Mouse (Mus musculus) liver, adult 2 months (tissue): ENCODE measurements around the gene Per3. TPM values are rescaled to one million over a fixed set of nuclear protein-coding genes. Genes with fewer than 3 reads are reported as not detected.

Source experiments
- DNase-seq: peaks from one replicate; pipeline ENCODE4 v3.0.0-alpha.2; 2011; ENCODE audit warnings: low read depth, low spot score; ENCODE audit errors: extremely low read depth
- H3K27ac ChIP-seq: fragments of 200-500 bp; replicated peaks from 2 replicates; pipeline ENCODE4 v1.5.1; 2012; ENCODE audit warnings: low read depth, mild to moderate bottlenecking, control low read depth, inconsistent platforms, low read length; ENCODE audit not compliant: insufficient read depth
- H3K27me3 ChIP-seq: fragments of 200-500 bp; 2 replicates; pipeline ENCODE4 v1.6.1; 2012; ENCODE audit warnings: mild to moderate bottlenecking, moderate library complexity, low read length, inconsistent platforms; ENCODE audit not compliant: control insufficient read depth, insufficient read depth
- H3K36me3 ChIP-seq: fragments of 200-500 bp; 2 replicates; pipeline ENCODE4 v1.6.1; 2012; ENCODE audit warnings: low read length, inconsistent platforms; ENCODE audit not compliant: control insufficient read depth, insufficient read depth
- H3K4me1 ChIP-seq: fragments of 200-500 bp; 2 replicates; pipeline ENCODE4 v1.6.1; 2011; ENCODE audit warnings: low read length; ENCODE audit not compliant: control insufficient read depth, insufficient read depth
- H3K4me3 ChIP-seq: fragments of 200-500 bp; 2 replicates; pipeline ENCODE4 v1.5.1; 2011; ENCODE audit warnings: low read depth, mild to moderate bottlenecking, control low read depth, low read length, moderate library complexity; ENCODE audit not compliant: insufficient read depth
- H3K79me2 ChIP-seq: fragments of 200-500 bp; 2 replicates; pipeline ENCODE4 v1.6.1; 2012; ENCODE audit warnings: inconsistent platforms, mild to moderate bottlenecking, low read length, moderate library complexity; ENCODE audit not compliant: control insufficient read depth, insufficient read depth
- H3K9ac ChIP-seq: fragments of 200-500 bp; 2 replicates; pipeline ENCODE4 v1.6.1; 2012; ENCODE audit warnings: low read depth, mild to moderate bottlenecking, control low read depth, inconsistent platforms, low read length
- CTCF ChIP-seq: fragments of 200-500 bp; IDR thresholded peaks from 2 replicates; pipeline ENCODE4 v1.5.1; 2011; ENCODE audit warnings: low read depth, low read length, control low read depth
- POLR2A ChIP-seq: fragments of 200-500 bp; IDR thresholded peaks from 2 replicates; pipeline ENCODE4 v1.6.1; 2011; ENCODE audit warnings: low read length, control low read depth; ENCODE audit not compliant: insufficient read depth; ENCODE audit errors: extremely low read depth
- WGBS: fragments of 180-500 bp; shearing (Covaris S2); methylation state at CpG from one replicate; pipeline ENCODE4 v1.1.7; 2018; 5-methylcytosine and 5-hydroxymethylcytosine counted together
- polyA plus RNA-seq: library from polyadenylated mRNA; depleted of rRNA; stranded (reverse); fragments of >200 nt; gene quantifications from 2 replicates; pipeline ENCODE4 v1.2.3, GENCODE M21; 2012; rRNA removed
- total RNA-seq: library from RNA; depleted of rRNA; stranded (reverse); fragments of >200 nt; gene quantifications from 2 replicates; pipeline ENCODE4 v1.2.3, GENCODE M21; 2014; rRNA removed

Gene Per3
- total and polyA plus RNA-seq, 2 experiments = 4.0 to 28.9 TPM

GRCm38 (mm10) chr4:150962231-150962630 lies 82.2 kb downstream of the Per3 start:
- no peak overlapping the region for H3K27ac ChIP-seq
- H3K36me3 ChIP-seq = no peaks in the 10 kb centered on the region
- no peak overlapping the region for H3K9ac ChIP-seq
- H3K27me3 ChIP-seq = no peaks in the 10 kb centered on the region
- H3K4me1 ChIP-seq = no peaks in the 10 kb centered on the region
- peak; percentile 75 for DNase-seq
- TF ChIP-seq CTCF (no peak), POLR2A (no peak)
- H3K79me2 ChIP-seq = no peaks in the 10 kb centered on the region
- no peak overlapping the region for H3K4me3 ChIP-seq
- 25% methylated on average over 6 of the region's 6 CpGs for WGBS

GRCm38 (mm10) chr4:150958536-150958935 lies 85.9 kb downstream of the Per3 start:
- Histone ChIP-seq H3K27me3 (no peaks in the 10 kb centered on the region), H3K36me3 (no peaks in the 10 kb centered on the region), H3K27ac (no peak overlapping the region), H3K4me3 (no peak overlapping the region), H3K79me2 (no peaks in the 10 kb centered on the region), H3K4me1 (no peaks in the 10 kb centered on the region), H3K9ac (no peak overlapping the region)
- DNase-seq = no peak
- 78% methylated on average over 7 of the region's 7 CpGs for WGBS
- TF ChIP-seq POLR2A (no peak), CTCF (no peak)

- Histone ChIP-seq H3K27me3 (no peaks in the 10 kb centered on the region), H3K27ac (no peak overlapping the region), H3K4me3 (no peak overlapping the region), H3K9ac (no peak overlapping the region), H3K79me2 (no peaks in the 10 kb centered on the region), H3K4me1 (no peaks in the 10 kb centered on the region), H3K36me3 (no peaks in the 10 kb centered on the region)
- 63% methylated on average over 1 of the region's 1 CpGs for WGBS
- no peak for DNase-seq
- no peak for TF ChIP-seq POLR2A
- no peak for TF ChIP-seq CTCF
These were observed 87.4 kb downstream of the Per3 start for GRCm38 (mm10) chr4:150957106-150957458.

- no peak for DNase-seq
- H3K36me3 ChIP-seq = no peaks in the 10 kb centered on the region
- no peaks in the 10 kb centered on the region for H3K4me1 ChIP-seq
- no peak overlapping the region for H3K27ac ChIP-seq
- no peak overlapping the region for H3K9ac ChIP-seq
- WGBS = 84% methylated on average over 13 of the region's 13 CpGs
- H3K4me3 ChIP-seq = no peak overlapping the region
- no peak for TF ChIP-seq POLR2A
- no peak for TF ChIP-seq CTCF
- H3K27me3 ChIP-seq = no peaks in the 10 kb centered on the region
- H3K79me2 ChIP-seq = no peaks in the 10 kb centered on the region
These were observed 87.9 kb downstream of the Per3 start for GRCm38 (mm10) chr4:150956369-150957105.

Other genes with a start within 250 kb of the Per3 start
- 589 and 661 TPM in 2 replicates for gene Errfi1, start 190.7 kb downstream of the Per3 start, total RNA-seq
- gene Errfi1, start 190.7 kb downstream of the Per3 start, polyA plus RNA-seq = 259 and 295 TPM in 2 replicates
- 281 and 324 TPM in 2 replicates for gene Park7, start 130.2 kb downstream of the Per3 start, total RNA-seq
- gene Park7, start 130.2 kb downstream of the Per3 start, polyA plus RNA-seq = 148 and 191 TPM in 2 replicates
- 0.07 and 0.09 TPM in 2 replicates for gene Tnfrsf9, start 130.1 kb downstream of the Per3 start, total RNA-seq
- 0.05 and 0.15 TPM in 2 replicates for gene Tnfrsf9, start 130.1 kb downstream of the Per3 start, polyA plus RNA-seq
- not detected in 2 replicates for gene Uts2, start 47.6 kb downstream of the Per3 start, total RNA-seq
- gene Uts2, start 47.6 kb downstream of the Per3 start, polyA plus RNA-seq = not detected in 2 replicates
- 16.4 and 18.4 TPM in 2 replicates for gene Vamp3, start 13.3 kb upstream of the Per3 start, total RNA-seq
- 5.8 and 5.9 TPM in 2 replicates for gene Vamp3, start 13.3 kb upstream of the Per3 start, polyA plus RNA-seq
- gene Gm13090, start 44.9 kb upstream of the Per3 start, total RNA-seq = not detected in 2 replicates
- gene Gm13090, start 44.9 kb upstream of the Per3 start, polyA plus RNA-seq = not detected in 2 replicates